Mouse (Mus musculus) gastrocnemius, postnatal 4 days (tissue): ENCODE measurements at regions not wholly inside any gene's neighbourhood (a gene's known extent, or its start where the extent isn't known, plus 50 kb on each side); places are given as distances from the start of the nearest gene placed in this dataset.

Experiments
- DNase-seq, 2 experiments: peaks; one replicate each; pipeline ENCODE4 v3.0.0; 2021 to 2022; ENCODE audit warnings: low spot score in 2 of 2, mixed read lengths in 2 of 2

DNA sequence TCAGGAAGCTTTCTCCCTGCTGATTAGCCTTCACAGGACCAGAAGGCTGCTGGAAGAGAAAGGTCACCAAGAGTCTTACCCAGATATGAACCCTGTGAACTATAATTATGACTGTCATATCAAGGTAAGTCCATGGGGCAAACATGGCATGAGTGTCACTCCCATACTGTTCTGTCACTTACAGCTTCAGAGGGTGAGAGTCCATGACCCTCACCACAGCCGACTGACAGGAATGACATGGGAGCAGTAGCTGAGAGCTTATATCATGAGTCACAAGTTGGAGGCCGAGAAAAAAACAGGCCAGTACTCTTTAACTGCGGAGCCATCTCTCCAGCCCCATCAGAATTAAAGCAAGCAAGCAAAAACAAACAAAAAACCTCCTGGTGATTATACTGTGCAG is 117.7 kb upstream of the Neo1 start:
- no peak for DNase-seq

DNA sequence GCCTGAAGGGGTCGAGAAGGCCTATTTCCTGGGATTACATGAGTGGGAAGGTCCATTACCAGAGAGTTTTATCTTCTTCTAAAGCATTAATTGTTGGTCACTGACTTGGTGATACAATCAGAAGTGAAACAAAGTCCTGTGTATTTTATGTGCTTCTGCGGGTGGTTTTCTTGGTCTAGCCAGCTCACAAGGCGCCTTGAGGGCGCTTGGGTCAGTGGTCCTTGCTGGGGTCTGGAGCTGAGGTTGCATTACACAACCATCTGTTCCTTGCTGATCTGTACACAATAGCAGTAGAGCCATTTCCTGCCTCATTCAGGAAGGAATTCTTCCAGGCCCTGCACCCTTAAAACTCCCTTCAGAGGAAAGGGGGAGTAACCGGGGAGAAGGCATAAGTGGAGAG is 116.9 kb upstream of the Neo1 start:
- DNase-seq: no peak

DNA sequence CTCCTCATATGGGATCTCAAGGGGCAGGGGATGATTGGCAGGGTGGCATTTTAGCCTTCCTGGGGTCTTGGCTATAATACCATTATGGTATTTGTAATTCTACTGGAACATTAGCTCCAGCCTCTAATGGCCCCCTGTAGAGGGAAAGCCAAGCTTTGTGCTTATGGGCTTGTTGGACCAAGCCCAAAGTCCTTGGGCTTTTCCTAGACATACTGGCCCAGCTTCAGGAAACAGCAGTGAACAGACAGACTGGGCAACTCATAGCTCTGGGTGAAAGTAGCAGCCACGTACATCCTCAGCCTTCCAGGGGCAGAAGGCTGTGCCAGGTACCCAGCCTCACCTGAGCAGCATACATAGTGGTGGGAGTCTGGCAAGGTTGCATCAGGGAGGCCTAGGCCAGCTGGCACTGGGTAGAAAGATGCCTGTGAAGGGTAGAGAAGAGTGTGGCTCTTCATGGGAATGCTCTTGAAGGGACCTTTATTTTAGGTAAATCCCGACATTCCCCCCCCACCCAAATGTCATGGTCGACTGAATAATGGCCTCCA is 108.1 kb upstream of the Neo1 start:
- no peak for DNase-seq

DNA sequence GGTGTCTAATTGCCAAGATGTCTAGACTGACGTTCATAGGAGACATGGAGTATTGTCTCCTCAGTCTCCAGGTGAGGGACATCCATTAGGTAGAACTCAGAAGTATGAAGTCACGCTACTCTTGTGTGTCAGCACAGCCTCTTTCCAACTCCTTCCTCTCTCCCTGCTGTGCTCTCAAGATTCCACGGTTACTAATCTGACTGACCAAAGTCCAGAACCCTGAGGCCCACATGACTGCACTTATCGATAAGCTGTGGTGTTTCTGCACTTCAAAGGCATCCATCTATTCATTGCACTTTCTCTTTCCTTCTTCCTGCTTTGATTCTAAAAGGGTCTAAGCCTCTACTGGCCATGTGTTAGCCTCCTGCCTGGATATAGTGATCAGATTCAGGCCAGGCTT is 107.4 kb upstream of the Neo1 start:
- DNase-seq: no peak

DNA sequence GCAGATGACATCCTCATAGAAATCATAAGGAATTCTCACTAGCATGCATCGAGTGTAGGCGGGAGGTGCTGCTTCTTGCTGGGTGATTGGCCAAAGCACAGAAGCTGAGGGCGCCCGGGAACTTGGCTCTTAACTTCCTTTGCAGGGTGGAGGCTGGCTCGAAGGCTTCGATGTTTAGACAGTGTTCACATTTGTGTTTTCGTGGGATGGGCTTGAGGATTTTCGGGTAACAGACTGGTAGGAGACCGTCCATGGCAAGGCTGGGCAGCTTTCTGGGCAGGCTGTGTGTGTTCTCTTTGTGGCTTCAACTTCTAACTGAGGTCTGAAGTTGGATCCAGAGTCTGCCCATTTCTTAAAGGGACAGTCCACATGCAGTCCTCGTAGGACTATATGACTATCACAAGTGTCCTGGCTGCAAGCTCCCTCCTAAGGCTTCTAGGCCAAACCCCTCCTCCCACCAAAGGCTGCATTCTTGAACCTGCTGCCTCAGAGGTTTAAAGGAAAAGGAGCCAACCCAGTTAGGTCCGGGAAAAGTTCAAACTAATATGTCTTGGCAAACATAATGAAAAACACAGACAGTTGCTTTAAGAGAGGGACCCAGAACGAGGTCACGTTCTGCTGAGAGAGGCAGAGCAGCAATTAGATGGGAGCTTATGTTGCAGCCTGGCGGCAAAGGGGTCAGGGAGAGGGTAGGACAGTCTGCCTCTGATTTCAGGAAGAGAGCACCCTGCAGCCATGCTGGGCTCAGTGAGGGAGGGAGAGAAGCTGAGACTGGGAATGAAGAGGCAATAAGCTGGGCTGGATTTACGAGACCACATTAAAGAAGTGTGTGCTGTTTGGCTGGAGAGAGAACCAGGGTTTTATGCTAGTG is 98.2 kb upstream of the Neo1 start:
- peak in 1 of 2 experiments; percentile 57 for DNase-seq

DNA sequence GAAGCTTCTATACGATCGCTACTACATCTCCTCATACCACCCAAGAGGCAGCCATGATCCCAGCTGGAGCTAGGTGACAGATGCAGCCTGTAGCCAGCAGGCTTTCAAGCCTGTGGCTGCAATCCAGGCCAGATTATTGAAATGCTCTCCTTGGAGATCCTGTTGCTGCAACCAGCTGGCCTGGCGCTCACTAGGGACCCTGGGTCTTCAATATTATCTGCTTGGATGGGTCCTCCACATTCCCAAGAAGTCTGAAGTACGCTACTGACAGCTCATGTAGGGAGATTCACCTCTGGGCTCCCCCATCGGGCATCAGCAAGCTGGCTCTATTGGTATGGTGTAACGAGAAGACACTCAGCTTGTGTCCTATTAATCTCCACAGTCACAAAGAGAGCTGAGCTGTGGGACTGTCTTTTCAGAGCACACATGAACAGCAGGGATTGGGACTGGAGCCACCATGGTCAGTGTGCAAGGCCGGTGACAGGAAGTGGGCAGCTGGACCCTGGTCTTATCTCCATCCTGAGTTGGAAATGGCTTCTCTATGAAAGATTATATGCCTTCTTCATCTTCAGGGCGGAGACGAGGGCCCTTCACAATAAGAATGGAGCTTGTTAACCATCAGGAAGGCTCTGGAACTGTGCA is 93.6 kb upstream of the Neo1 start:
- DNase-seq: no peak

DNA sequence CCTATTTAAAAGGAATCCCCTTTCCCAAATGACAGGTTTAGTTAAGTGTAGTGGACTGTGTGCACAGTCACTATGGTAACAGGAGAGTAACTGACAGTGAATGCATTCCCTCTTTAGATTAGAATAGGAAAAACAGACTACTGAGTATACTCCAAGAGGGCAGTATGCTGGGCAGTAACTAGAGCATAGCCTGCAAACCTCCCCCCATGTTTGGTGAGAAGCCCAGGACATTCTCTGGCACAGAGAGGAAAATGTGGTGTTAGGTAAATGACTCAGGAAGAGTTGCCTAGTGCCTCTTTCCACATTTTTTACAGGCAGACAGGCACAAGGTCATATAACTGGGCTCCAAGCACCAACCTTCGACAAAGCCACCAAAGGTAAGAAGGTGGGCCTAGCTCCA is 93.0 kb upstream of the Neo1 start:
- no peak for DNase-seq

DNA sequence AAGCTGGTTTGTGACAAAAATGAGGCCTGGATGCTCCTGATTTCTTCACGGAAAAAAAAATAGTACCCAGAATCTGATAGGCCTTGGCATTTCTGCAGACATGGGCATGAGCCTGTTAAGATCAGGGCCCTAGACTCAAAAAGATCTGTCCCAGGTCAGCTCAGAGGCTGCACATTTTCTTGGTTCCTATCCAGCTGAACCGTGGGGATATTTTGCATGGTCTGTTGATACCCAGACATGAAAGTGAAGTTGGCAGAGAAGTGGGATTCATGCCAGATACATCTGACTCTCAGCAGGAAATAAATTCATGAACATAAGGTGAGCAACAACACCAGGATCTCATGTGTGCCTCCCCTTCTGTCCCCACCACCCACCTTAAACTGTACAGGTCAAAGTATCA is 91.8 kb upstream of the Neo1 start:
- DNase-seq: no peak

DNA sequence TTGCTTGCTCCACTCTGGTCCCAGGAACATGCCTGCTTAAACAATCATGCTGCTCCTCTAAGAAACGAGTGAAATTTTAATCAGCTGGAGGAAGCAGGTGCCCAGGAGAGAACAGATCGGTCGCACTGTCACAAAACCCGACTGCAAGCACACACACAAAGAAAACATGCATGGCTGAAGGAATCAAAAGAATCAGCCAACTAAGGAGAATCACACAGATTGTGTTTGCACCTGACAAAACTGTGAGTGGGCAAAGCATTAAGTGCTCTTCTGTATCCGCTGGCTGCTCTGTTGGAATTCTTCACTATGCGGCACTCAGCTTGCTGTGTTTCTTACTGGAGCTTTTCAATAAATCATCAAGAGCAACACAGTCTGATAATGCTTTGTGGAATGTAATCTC is 89.6 kb upstream of the Neo1 start:
- no peak for DNase-seq

DNA sequence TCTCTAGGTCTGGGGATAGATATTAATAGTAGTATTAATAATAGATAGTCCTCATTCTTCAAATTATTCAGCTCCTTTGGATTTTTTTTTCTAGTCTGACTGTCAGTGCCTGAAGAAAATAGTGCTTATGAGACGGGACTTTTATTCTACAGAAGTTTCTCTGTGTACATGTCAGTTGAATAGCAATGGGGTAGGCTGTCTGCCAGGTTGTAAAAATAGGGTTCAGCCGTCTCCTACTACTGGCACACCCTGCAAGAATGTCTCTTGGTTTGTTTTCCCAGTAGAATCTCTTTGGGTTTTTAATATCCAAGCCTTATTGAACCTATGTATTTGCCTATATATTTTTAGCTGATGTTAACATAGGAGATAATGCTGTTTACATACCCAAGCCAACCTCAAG is 80.3 kb upstream of the Neo1 start:
- DNase-seq: no peak

DNA sequence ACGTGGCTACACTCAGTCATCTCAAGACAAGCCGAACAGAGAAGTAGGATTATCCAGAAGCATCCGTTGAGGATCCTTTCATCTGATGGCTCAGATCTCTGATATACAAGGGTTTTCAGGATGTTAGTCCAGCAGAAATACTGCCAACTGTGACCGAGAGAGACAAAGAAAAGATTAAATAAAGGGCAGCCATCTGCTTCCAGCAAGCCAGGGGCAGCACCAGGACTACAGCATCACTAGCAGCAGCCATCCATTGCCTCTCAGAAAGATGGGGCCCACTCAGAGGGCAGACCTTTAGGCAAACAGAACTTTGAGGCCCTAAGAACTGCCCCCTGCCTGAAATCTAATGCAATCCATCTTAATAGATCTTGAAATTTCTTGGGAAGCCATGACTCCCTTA is 77.6 kb upstream of the Neo1 start:
- DNase-seq: no peak

DNA sequence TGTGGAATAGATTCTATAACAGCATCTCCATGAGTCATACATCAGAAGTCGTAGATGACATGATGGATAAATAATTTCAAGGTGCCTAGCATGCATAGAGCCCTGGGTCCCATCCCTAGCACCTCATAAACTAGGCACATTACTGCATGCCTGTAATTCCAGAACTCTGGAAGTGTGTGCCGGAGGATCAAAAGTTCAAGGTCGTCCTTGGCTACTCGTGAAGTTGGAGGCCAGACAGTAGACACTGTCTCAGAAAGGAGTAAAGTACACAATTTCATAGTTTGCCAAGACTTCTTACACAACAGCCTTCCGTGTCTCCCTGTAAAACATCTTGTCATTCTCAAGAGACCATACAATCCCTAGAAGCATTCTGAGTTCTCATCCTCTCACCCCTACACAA is 63.5 kb upstream of the Neo1 start:
- DNase-seq: no peak

DNA sequence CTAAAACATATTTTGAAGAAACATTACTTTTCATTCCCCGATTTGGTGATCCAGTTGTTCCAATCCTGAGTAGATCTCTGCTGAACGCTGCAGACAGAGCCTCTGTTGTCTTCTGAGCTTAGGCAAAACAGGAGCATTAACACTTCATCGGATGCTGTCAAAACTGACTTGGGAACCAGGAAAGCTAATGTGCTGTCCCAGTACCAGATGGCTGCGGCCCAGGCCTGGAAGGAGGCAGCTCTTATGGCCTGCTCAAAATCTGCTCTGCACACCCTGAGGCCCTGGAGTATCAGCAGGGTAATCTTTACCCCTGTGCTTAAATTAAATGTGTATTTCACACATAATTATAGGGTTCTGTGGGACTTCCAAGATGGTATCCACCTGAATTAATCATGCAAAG is 61.3 kb upstream of the Neo1 start:
- DNase-seq: peak in 1 of 2 experiments; percentile 43

DNA sequence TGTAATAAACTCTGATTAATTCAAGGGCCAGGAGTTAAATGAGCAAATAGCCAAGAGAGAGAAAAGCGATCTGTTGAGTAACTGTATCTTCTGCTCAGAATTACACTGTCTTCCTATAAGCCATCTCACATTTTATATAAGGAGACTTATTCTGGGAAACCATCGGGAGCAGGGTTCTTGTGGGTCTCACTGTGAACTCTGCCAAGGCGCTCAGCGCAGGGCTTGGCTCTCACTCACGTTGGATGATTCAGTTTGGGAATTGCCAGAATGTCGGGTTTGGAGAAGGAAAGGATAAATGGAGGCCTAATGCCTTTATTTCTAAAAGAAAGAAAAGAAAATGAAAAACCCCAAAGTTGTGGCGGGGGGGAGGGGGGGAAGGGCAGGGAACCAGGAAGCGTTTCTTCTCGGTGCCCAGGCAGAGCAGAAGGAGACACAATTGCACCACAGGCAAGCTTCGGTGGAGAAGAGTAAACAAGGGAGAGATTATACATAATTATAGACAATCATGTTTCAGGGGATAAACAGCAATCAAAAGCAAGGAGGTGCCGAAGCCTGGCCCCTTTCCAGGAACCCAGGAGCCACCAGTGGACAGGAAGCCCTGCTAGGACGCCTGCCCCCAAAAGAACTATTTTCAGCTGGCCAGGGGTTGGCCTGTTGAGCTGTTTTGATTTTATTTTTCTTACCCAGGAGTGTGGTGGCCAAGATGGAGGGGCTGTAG is 60.5 kb upstream of the Neo1 start:
- DNase-seq: no peak

DNA sequence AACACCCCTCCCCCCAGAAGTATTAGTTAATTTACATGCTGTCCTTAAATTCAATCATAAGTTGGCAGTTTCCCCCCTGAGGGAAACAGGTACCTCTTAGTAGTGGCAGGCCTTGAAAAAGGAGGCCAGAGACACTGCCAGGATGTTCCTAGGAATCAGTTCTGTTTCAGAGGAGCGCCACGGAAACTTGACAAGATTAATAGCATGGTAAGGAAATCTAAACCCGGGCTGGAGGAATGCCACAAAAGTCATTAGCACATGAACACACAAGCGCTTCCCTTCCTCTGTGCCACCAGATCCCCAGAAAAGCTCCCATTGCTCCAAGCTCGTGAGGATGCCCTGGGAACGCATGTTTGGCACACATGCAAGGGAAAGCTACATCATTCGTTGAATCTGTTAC is 59.4 kb upstream of the Neo1 start:
- no peak for DNase-seq

DNA sequence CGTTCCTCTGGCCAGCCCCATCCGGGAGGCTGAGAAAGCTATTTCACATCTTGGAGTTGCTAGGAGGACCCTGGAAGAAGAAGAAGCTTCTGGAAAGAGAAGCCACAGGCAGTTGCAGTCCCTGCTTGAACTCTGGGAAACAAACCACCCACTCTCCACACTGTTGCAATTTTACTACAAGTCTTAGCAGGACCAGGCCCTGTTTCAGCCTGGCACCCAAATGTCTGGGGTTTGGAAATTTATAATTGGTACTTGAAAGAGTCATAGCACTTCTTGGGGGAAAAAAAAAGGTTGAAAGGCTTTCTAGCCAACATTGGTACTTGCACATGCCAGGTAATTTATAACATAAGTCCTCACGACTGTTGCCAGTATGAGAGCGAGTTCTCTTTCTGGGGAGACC is 57.9 kb upstream of the Neo1 start:
- no peak for DNase-seq

DNA sequence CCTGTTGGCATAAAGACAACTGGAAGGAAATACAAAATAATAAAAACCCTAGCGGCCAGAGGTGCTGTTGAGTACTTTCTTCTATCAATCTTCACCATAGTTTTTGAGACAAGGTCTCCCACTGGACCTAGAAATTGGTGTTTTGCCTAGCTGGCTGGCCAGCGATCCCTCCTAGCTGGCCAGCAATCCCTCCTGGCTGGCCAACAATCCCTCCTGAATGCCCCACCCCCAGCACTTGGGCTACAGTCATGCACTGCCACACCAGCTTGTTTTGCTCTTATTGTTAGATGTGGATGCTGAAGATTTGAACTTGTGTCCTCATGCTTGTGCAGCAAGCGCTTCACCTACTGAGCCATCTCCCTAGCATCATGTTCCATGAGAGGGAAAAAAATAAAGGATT is 54.9 kb upstream of the Neo1 start:
- DNase-seq: no peak

DNA sequence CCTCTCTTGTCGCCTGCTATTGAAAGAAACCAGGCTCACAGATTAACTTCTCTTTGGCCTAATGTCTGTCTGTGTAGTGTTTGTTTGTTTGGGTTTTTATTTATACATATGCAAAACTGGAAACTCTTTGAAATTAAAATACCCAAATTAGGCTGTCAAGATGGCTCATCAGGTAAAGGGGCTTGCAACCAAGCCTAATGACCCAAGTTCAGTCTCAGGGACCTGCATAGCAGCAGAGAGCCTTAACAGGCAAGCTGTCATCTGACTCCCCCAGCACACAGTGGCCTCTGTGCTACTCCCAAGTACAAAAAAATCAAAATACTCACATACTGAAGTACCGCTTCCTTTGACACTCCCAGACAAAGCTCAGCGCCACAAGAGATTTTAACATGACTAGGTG is 51.5 kb upstream of the Neo1 start:
- DNase-seq: no peak

DNA sequence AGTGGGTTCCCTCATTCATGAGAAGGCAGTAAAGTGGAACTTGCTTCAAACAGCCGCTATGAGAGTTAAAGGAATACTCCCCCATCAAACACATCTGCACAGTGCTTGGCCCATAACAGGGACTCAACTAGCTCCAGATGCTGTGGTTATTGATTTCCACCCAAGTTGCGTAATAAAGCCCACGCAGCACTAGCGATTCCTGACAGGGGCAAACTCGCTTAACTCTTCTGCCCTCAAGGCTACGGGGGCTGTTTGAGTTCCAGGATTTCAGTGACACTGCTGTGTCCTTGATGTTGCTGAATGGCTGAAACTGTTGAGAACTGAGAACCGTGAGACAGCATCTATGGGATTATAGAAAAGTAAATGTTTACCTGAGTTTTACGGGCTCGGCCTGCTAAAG is 50.9 kb upstream of the Neo1 start:
- no peak for DNase-seq

DNA sequence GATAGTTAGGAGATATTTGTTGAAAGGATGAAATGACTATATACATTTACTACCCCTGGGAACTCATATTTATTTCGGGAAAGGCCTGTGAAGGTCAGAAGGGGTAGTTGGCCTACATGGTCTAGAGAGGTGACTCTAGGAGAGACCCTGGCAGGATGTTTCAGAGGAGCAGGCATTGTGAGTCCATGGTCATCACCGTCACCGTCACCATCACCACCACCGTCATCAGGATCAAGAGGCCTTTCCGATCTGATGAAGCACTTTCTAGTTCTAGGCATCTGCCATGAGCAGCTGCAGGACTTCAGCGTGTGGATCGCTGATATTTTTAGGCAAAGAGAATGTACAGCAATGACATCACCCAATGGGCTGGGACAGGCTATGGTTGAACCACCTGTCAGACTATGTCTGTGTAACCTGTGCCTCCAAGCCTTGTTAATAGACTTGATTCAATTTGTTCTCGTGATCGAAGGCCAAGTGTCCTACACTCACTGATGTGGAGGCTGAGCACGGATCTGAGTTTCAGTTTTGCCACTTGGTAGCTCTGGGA is 50.4 kb upstream of the Neo1 start:
- DNase-seq: no peak
